Mouse (Mus musculus) heart, adult 2 months (tissue): Measurements from ENCODE around the gene Gnai2.
A peak's percentile ranks its signal among the peaks of the same experiment; 100 is the strongest.

Experiments
- CTCF ChIP-seq: fragments of 200-600 bp; IDR thresholded peaks from 2 replicates; pipeline ENCODE4 v1.8.1; 2022; ENCODE audit warnings: antibody characterized with exemption, mild to moderate bottlenecking, moderate library complexity
- EP300 ChIP-seq: fragments of 200-500 bp; IDR thresholded peaks from 2 replicates; pipeline ENCODE4 v1.6.1; 2011; ENCODE audit warnings: low read depth, low read length, control low read depth; ENCODE audit not compliant: insufficient read depth
- POLR2A ChIP-seq: fragments of 200-500 bp; IDR thresholded peaks from 2 replicates; pipeline ENCODE4 v1.6.1; 2011; ENCODE audit warnings: mild to moderate bottlenecking, low read depth, low read length, control low read depth; ENCODE audit not compliant: insufficient read depth

GRCm38 (mm10) chr9:107566041-107566709 lies 69.0 kb downstream of the Gnai2 start:
- TF ChIP-seq POLR2A (peak; percentile 53; the same call in 1 of the 2 replicates), EP300 (peak; percentile 91), CTCF (peak; percentile 98)
